Mouse (Mus musculus) intestine, postnatal 0 days (tissue): Measurements from ENCODE around the gene Oaz1. TPM values are rescaled to one million over a fixed set of nuclear protein-coding genes. Genes with fewer than 3 reads are reported as not detected.

Experiments
- ATAC-seq: fragments of 200-750 bp; cut with Nextera tagmentation; 2 replicates; pipeline ENCODE4 v1.8.0; 2017; ENCODE audit warnings: mild to moderate bottlenecking, moderate TSS enrichment, moderate library complexity
- H3K27ac ChIP-seq: fragments of 300-500 bp; sonication (generic); 2 replicates; pipeline ENCODE4 v1.5.1; 2014; ENCODE audit warnings: mild to moderate bottlenecking, low read depth, low read length, moderate library complexity
- H3K27me3 ChIP-seq: fragments of 300-500 bp; sonication (generic); replicated peaks from 2 replicates; pipeline ENCODE4 v1.6.1; 2014; ENCODE audit warnings: low read length, mixed read lengths; ENCODE audit not compliant: control insufficient read depth, insufficient read depth
- H3K36me3 ChIP-seq: fragments of 300-500 bp; sonication (generic); 2 replicates; pipeline ENCODE4 v1.6.1; 2014; ENCODE audit warnings: mild to moderate bottlenecking, moderate library complexity; ENCODE audit not compliant: control insufficient read depth, insufficient read depth
- H3K4me1 ChIP-seq: fragments of 300-500 bp; sonication (generic); replicated peaks from 2 replicates; pipeline ENCODE4 v1.6.1; 2014; ENCODE audit warnings: antibody characterized with exemption, low read length, mixed read lengths; ENCODE audit not compliant: control insufficient read depth, insufficient read depth
- H3K4me2 ChIP-seq: fragments of 300-500 bp; sonication (generic); replicated peaks from 2 replicates; pipeline ENCODE4 v1.6.1; 2014; ENCODE audit warnings: low read depth, mild to moderate bottlenecking, moderate library complexity
- H3K4me3 ChIP-seq: fragments of 300-500 bp; sonication (generic); 2 replicates; pipeline ENCODE4 v1.5.1; 2014; ENCODE audit warnings: low read depth, low read length
- H3K9ac ChIP-seq: fragments of 300-500 bp; sonication (generic); 2 replicates; pipeline ENCODE4 v1.6.1; 2014; ENCODE audit warnings: mild to moderate bottlenecking, low read depth, low read length
- H3K9me3 ChIP-seq: fragments of 300-500 bp; sonication (generic); 2 replicates; pipeline ENCODE4 v1.6.1; 2016; ENCODE audit warnings: mixed run types; ENCODE audit not compliant: control insufficient read depth
- CTCF ChIP-seq: sonication (generic); IDR thresholded peaks from 2 replicates; pipeline ENCODE4 v1.5.1; 2016; ENCODE audit warnings: low read depth, mild to moderate bottlenecking, control low read depth, antibody characterized with exemption, moderate library complexity
- WGBS: fragments of 180-500 bp; shearing (Covaris S2); extraction: QIAGEN DNeasy Blood & Tissue Kit; methylation state at CpG from one replicate; pipeline ENCODE4 v1.1.7; 2014; 5-methylcytosine and 5-hydroxymethylcytosine counted together
- polyA plus RNA-seq: library from polyadenylated mRNA; unstranded; fragments of >200 nt; fragmentation: Nextera tagmentation; extraction: Ambion mirVana; gene quantifications from 2 replicates; pipeline ENCODE4 v1.2.1, GENCODE M21; 2015

Gene Oaz1
- polyA plus RNA-seq, 1 experiment from 2014 or later, result 1,019 TPM

GRCm38 (mm10) chr10:80856908-80857307 is 30.5 kb downstream of the Oaz1 start:
- 53% methylated on average over 5 of the region's 5 CpGs for WGBS
- H3K4me2 ChIP-seq, result no peak overlapping the region; the same call in 1 of the 2 replicates
- ATAC-seq, result no peak

DNA sequence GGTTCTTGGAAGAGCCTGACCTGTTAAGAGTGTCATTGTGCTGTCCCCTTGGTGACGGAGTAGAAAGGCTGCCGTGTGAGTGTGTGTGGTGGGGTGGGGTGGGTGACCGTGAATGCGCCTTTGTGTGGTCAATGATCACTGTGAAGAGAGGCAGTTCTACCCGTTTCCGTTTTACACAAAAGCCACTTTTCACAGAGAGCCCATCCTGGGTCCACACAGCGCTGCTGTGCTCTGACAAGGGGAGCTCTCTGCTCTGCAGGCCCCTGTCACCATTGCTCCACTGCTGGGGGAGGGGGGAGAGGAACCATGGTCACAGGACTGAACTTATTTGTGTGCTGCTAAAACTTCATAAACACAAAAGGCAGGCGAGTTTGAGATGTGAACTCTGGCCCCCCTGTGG is 30.9 kb downstream of the Oaz1 start:
- Histone ChIP-seq H3K27me3 (no peaks in the 10 kb centered on the region), H3K4me1 (peaks cover 12% of the 10 kb centered on the region; the same call in 1 of the 2 replicates), H3K4me2 (no peak overlapping the region; the same call in 1 of the 2 replicates), H3K9me3 (no peaks in the 10 kb centered on the region), H3K36me3 (peaks cover 17% of the 10 kb centered on the region), H3K9ac (peak overlapping the region; percentile 22; the same call in 1 of the 2 replicates), H3K27ac (no peak overlapping the region), H3K4me3 (no peak overlapping the region)
- 56% methylated on average over 8 of the region's 8 CpGs for WGBS
- no peak for ATAC-seq
- TF ChIP-seq CTCF, result no peak

More at GRCm38 (mm10) chr10:80856908-80857307, 30.5 kb downstream of the Oaz1 start:
- Histone ChIP-seq H3K36me3 (peaks cover 17% of the 10 kb centered on the region), H3K9me3 (no peaks in the 10 kb centered on the region), H3K4me1 (peaks cover 12% of the 10 kb centered on the region; the same call in 1 of the 2 replicates), H3K4me3 (no peak overlapping the region), H3K27ac (no peak overlapping the region), H3K27me3 (no peaks in the 10 kb centered on the region), H3K9ac (no peak overlapping the region)
- TF ChIP-seq CTCF, result no peak

- no peak for ATAC-seq
- H3K27ac ChIP-seq, result no peak overlapping the region
- 59% methylated on average over 3 of the region's 3 CpGs for WGBS
These were observed 31.4 kb downstream of the Oaz1 start for GRCm38 (mm10) chr10:80857848-80858247.

GRCm38 (mm10) chr10:80858350-80858935 is 32.0 kb downstream of the Oaz1 start:
- Histone ChIP-seq H3K9ac (no peak overlapping the region), H3K4me2 (no peak overlapping the region), H3K4me3 (no peak overlapping the region), H3K4me1 (peaks cover 12% of the 10 kb centered on the region; the same call in 1 of the 2 replicates), H3K36me3 (peaks cover 20% of the 10 kb centered on the region), H3K9me3 (no peaks in the 10 kb centered on the region), H3K27me3 (no peaks in the 10 kb centered on the region), H3K27ac (no peak overlapping the region)
- 66% methylated on average over 7 of the region's 7 CpGs for WGBS
- TF ChIP-seq CTCF, result no peak
- ATAC-seq, result no peak

More at GRCm38 (mm10) chr10:80857848-80858247, 31.4 kb downstream of the Oaz1 start:
- no peaks in the 10 kb centered on the region for H3K9me3 ChIP-seq
- no peaks in the 10 kb centered on the region for H3K27me3 ChIP-seq
- no peak for TF ChIP-seq CTCF
- H3K4me3 ChIP-seq, result no peak overlapping the region
- peaks cover 19% of the 10 kb centered on the region for H3K36me3 ChIP-seq
- H3K4me1 ChIP-seq, result peaks cover 12% of the 10 kb centered on the region; the same call in 1 of the 2 replicates
- 0 out of 2 replicates have a peak overlapping the region, but pooled peaks have one; percentile 22 for H3K9ac ChIP-seq
- H3K4me2 ChIP-seq, result no peak overlapping the region

DNA sequence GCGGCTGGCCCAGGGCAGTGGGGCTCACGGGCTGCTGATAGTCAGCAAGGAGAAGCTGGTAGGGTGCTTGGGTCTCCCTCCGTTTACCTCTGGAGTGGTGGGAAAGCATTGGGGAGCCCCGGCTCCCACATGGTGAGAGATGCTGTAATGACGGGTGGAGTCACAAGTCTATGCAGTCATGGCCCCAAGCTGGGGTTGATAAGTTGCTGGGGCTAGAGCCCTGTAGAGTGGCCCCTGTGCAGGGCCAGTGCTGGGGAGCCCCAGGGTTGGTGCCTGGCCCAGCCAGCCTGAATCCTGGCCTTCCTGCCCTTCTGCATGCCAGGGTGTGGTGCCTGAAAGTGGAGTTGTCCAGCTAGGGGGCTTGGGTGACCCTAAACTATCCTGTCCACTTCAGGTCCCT is 35.8 kb downstream of the Oaz1 start:
- 93% methylated on average over 5 of the region's 5 CpGs for WGBS
- Histone ChIP-seq H3K27me3 (no peaks in the 10 kb centered on the region), H3K9ac (no peak overlapping the region), H3K9me3 (no peaks in the 10 kb centered on the region), H3K27ac (no peak overlapping the region), H3K4me1 (no peaks in the 10 kb centered on the region), H3K4me3 (no peak overlapping the region), H3K4me2 (no peak overlapping the region), H3K36me3 (peaks cover 49% of the 10 kb centered on the region)
- ATAC-seq, result no peak
- TF ChIP-seq CTCF, result no peak

DNA sequence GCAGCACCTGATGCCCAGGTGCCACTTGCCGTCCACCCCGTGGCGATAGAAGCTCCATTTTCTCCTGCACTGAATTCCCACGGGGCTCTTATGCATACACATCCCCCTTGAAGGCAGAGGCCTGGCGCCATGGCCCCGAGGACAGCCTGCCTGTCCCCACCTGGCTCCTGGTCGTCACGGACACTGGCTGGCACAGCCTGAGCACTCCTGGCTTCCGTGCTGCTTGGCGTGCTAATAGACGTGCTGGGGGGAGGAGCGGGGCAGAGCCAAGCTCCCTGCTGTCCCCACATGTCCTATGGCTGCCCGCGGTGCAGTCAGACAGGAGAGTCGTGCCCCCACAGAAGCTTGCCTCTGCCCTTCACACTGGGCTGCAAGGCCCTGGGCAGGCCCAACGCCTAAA is 38.0 kb downstream of the Oaz1 start:
- no peaks in the 10 kb centered on the region for H3K9me3 ChIP-seq
- ATAC-seq, result no peak
- no peak overlapping the region for H3K9ac ChIP-seq
- H3K36me3 ChIP-seq, result peaks cover 55% of the 10 kb centered on the region
- no peak for TF ChIP-seq CTCF
- no peaks in the 10 kb centered on the region for H3K4me1 ChIP-seq
- no peak overlapping the region for H3K27ac ChIP-seq
- no peaks in the 10 kb centered on the region for H3K27me3 ChIP-seq
- H3K4me3 ChIP-seq, result no peak overlapping the region
- H3K4me2 ChIP-seq, result no peak overlapping the region
- WGBS, result 89% methylated on average over 16 of the region's 16 CpGs
